Mouse (Mus musculus) testis, adult 2 months (tissue): Measurements from ENCODE around the gene Piwil4.

Experiments used
- CTCF ChIP-seq: fragments of 200-500 bp; IDR thresholded peaks from 2 replicates; pipeline ENCODE4 v1.5.1; 2012; ENCODE audit warnings: low read depth, mild to moderate bottlenecking, inconsistent platforms, low read length, moderate library complexity; ENCODE audit not compliant: control insufficient read depth, insufficient read depth, insufficient replicate concordance
- POLR2A ChIP-seq: fragments of 200-500 bp; IDR thresholded peaks from 2 replicates; pipeline ENCODE4 v1.6.1; 2012; ENCODE audit warnings: low read depth, mild to moderate bottlenecking, inconsistent platforms, low read length, moderate library complexity; ENCODE audit not compliant: control insufficient read depth

- TF ChIP-seq POLR2A (no peak), CTCF (no peak)
These were observed 57.8 kb downstream of the Piwil4 start for GRCm38 (mm10) chr9:14682741-14683140.
